Mouse (Mus musculus) hindbrain, embryonic 14.5 days (tissue): ENCODE measurements around the gene Mical3. TPM values are rescaled to one million over a fixed set of nuclear protein-coding genes. Genes with fewer than 3 reads are reported as not detected.
A peak's percentile ranks its signal among the peaks of the same experiment; 100 is the strongest.

ENCODE experiments used
- ATAC-seq: fragments of 200-750 bp; cut with Nextera tagmentation; 2 replicates; pipeline ENCODE4 v1.8.0; 2017; ENCODE audit warnings: moderate number of reproducible peaks, mild to moderate bottlenecking, moderate TSS enrichment, moderate library complexity; ENCODE audit not compliant: low FRiP score
- DNase-seq: peaks from one replicate; pipeline ENCODE4 v3.0.0-alpha.2; 2015; ENCODE audit warnings: low spot score
- H3K27ac ChIP-seq: fragments of 300-500 bp; sonication (generic); 2 replicates; pipeline ENCODE4 v1.5.1; 2014; ENCODE audit warnings: mild to moderate bottlenecking, moderate library complexity
- H3K27me3 ChIP-seq: fragments of 300-500 bp; sonication (generic); 2 replicates; pipeline ENCODE4 v1.6.1; 2014; ENCODE audit warnings: mild to moderate bottlenecking, low read length, mixed read lengths; ENCODE audit not compliant: control insufficient read depth, insufficient read depth
- H3K36me3 ChIP-seq: fragments of 300-500 bp; sonication (generic); replicated peaks from 2 replicates; pipeline ENCODE4 v1.6.1; 2014; ENCODE audit not compliant: control insufficient read depth, insufficient read depth
- H3K4me1 ChIP-seq: fragments of 300-500 bp; sonication (generic); replicated peaks from 2 replicates; pipeline ENCODE4 v1.6.1; 2014; ENCODE audit warnings: antibody characterized with exemption, low read length, mixed read lengths; ENCODE audit not compliant: control insufficient read depth, insufficient read depth
- H3K4me2 ChIP-seq: fragments of 300-500 bp; sonication (generic); replicated peaks from 2 replicates; pipeline ENCODE4 v1.6.1; 2014; ENCODE audit warnings: mild to moderate bottlenecking, moderate library complexity
- H3K4me3 ChIP-seq: fragments of 300-500 bp; sonication (generic); replicated peaks from 2 replicates; pipeline ENCODE4 v1.5.1; 2014; ENCODE audit warnings: mild to moderate bottlenecking, low read length
- H3K9ac ChIP-seq: fragments of 300-500 bp; sonication (generic); 2 replicates; pipeline ENCODE4 v1.6.1; 2014
- H3K9me3 ChIP-seq: fragments of 300-500 bp; sonication (generic); 2 replicates; pipeline ENCODE4 v1.6.1; 2016; ENCODE audit warnings: low read length; ENCODE audit not compliant: control insufficient read depth
- WGBS: fragments of 180-500 bp; shearing (Covaris S2); extraction: QIAGEN DNeasy Blood & Tissue Kit; methylation state at CpG from one replicate; pipeline ENCODE4 v1.1.7; 2014; 5-methylcytosine and 5-hydroxymethylcytosine counted together
- polyA plus RNA-seq: library from polyadenylated mRNA; unstranded; fragments of >200 nt; fragmentation: Nextera tagmentation; extraction: Ambion mirVana; gene quantifications from 2 replicates; pipeline ENCODE4 v1.2.1, GENCODE M21; 2014

Mical3 gene
- polyA plus RNA-seq, 1 experiment from 2014 or later = 49.4 TPM

DNA sequence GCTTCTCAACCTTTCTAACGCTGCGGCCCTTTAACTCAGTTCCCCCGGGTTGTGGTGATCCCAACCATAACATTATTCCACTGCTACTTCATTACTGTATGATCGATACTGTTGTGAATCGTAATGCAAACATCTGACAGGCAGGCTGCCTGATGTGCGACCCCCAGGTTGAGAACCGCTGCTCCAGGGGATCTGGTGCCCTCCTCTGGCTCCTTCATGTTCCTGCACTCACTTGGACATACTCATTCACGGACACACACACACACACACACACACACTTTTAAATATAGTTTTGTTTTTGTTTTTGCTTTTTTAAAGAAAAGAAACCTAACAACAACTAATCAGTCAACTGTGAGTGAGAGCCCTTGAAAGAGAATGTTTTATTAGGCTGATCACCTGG lies 19.3 kb upstream of the Mical3 start:
- no peaks in the 10 kb centered on the region for H3K4me1 ChIP-seq
- H3K36me3 ChIP-seq = no peaks in the 10 kb centered on the region
- H3K9me3 ChIP-seq = no peaks in the 10 kb centered on the region
- H3K4me3 ChIP-seq = no peak overlapping the region
- DNase-seq = no peak
- H3K27ac ChIP-seq = no peak overlapping the region
- H3K9ac ChIP-seq = no peak overlapping the region
- no peak overlapping the region for H3K4me2 ChIP-seq
- WGBS = 97% methylated on average over 8 of the region's 8 CpGs
- H3K27me3 ChIP-seq = no peaks in the 10 kb centered on the region
- ATAC-seq = no peak

DNA sequence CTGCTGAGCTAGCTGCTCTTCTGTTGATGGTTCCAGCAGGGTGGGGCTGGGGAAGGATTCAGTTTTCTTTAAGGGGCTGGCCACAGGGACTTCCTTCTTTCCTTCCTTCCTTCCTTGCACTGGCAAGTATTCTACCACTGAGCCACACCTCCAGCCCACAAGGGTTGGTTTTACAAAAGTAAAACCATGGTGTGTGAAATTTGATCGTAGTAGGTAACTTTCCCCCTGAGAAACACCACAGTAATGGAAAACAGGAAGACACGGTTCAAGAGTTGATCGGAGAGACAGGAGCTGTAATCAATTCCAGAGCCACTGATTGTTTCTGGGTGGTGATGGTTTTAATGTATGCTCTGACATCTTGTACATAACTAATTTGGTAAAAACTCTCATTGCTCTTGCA lies 18.6 kb upstream of the Mical3 start:
- ATAC-seq = no peak
- Histone ChIP-seq H3K27ac (no peak overlapping the region), H3K4me2 (no peak overlapping the region), H3K4me3 (no peak overlapping the region), H3K9me3 (no peaks in the 10 kb centered on the region), H3K9ac (no peak overlapping the region), H3K27me3 (no peaks in the 10 kb centered on the region), H3K36me3 (no peaks in the 10 kb centered on the region), H3K4me1 (no peaks in the 10 kb centered on the region)
- 78% methylated on average over 3 of the region's 3 CpGs for WGBS
- no peak for DNase-seq

DNA sequence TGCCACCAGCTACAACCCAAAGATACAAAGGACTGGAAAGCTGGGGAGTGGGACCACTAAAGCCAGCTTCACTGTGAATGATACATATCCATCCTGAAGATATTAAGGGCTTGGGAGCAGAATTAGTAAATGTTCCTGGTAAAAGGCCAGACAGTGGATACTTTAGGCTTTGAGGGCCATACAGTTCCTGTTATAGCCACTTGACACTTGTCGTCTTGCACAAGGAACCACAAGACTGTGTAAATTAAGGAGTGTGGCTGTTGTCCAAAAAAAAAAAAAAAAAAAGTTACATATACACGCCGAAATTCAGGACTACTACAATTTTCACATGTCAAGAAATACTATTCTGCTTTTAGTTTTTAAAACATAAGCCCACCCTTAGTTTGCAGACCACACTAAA lies 17.6 kb upstream of the Mical3 start:
- no peak overlapping the region for H3K27ac ChIP-seq
- WGBS = 58% methylated on average over 3 of the region's 3 CpGs

DNA sequence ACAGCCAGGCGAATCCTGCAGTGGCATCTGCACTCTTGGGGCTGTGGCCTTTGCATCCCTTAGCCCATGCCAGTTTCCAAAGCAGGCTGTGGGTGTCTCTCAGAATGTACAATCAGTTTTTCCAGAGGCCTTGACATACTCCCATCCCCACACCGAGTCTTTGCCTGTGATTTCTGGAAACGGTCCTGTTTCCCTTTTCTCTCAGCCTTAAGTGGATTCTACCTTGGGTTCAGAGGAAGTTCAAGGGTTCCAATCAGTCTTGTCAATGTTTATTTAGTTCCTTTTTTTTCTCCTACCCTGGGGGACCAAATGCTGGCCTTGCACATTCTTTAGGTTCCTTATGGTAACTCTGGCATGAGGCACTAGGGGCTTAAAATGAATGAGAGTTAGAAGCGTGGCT lies 16.0 kb upstream of the Mical3 start:
- H3K27me3 ChIP-seq = no peaks in the 10 kb centered on the region
- H3K27ac ChIP-seq = no peak overlapping the region
- no peak overlapping the region for H3K9ac ChIP-seq
- H3K4me1 ChIP-seq = no peaks in the 10 kb centered on the region
- H3K4me2 ChIP-seq = no peak overlapping the region
- 37% methylated on average over 4 of the region's 4 CpGs for WGBS
- no peaks in the 10 kb centered on the region for H3K9me3 ChIP-seq
- H3K4me3 ChIP-seq = no peak overlapping the region
- ATAC-seq (no peak), DNase-seq (no peak)
- no peaks in the 10 kb centered on the region for H3K36me3 ChIP-seq

More for the DNA sequence above, 17.6 kb upstream of the Mical3 start:
- H3K9me3 ChIP-seq = no peaks in the 10 kb centered on the region
- H3K4me1 ChIP-seq = no peaks in the 10 kb centered on the region
- no peak overlapping the region for H3K4me3 ChIP-seq
- H3K9ac ChIP-seq = no peak overlapping the region
- DNase-seq (no peak), ATAC-seq (no peak)
- no peaks in the 10 kb centered on the region for H3K27me3 ChIP-seq
- no peaks in the 10 kb centered on the region for H3K36me3 ChIP-seq
- no peak overlapping the region for H3K4me2 ChIP-seq

DNA sequence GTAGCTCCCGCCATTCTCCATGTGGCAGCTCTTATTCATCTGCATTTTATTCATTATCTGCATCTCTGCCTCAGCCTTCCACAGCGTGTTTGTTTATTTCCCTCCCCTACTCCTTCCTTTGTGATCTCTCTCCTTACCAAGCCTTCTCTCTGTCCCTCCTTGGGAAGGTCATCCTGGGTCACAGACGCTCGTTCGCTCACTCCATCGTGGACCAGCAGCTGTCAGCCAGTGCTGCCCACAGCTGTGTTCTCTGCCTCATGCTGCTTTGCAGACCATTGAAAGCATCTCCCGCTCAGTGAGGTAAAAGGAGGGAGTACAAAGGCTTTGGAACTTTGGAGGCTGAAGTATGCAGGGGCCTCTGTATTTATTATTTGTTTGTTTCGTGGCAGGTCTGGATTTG lies 15.1 kb upstream of the Mical3 start:
- H3K4me2 ChIP-seq = no peak overlapping the region
- H3K27me3 ChIP-seq = no peaks in the 10 kb centered on the region
- ATAC-seq = no peak
- H3K9ac ChIP-seq = no peak overlapping the region
- H3K36me3 ChIP-seq = no peaks in the 10 kb centered on the region
- no peak overlapping the region for H3K4me3 ChIP-seq
- no peaks in the 10 kb centered on the region for H3K4me1 ChIP-seq
- no peak for DNase-seq
- 23% methylated on average over 8 of the region's 8 CpGs for WGBS
- H3K27ac ChIP-seq = no peak overlapping the region
- H3K9me3 ChIP-seq = no peaks in the 10 kb centered on the region

DNA sequence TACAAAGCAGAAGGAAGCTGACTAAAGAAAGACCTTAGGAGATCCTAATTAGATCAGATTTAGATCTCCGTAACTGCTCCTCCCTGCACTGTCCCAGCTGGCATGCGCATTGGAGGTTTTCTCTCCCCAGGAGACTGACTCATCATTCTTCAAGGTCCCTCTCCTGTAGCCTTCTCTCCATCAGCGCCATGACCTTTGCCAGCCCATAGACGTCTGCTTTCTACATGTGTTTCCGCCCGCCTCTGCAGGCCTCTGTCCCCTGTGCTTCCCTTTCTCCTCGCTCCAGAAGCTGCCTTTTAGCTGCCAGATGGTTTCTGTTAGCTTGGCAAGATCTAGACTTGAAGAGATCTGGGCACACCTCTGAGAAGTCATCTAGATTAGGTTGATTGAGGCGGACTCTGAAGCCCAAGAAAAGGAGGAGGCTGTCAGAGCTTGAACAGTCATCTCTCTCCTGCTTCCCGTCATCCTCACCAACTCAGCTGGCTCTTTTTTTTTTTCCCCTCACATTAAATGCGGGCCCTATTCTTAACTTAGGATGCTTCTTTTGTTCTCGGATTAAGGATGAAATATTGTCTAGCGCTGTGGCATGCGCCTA lies 14.3 kb upstream of the Mical3 start:
- ATAC-seq (no peak), DNase-seq (no peak)
- Histone ChIP-seq H3K9ac (no peak overlapping the region), H3K4me3 (no peak overlapping the region), H3K4me2 (no peak overlapping the region), H3K9me3 (no peaks in the 10 kb centered on the region), H3K36me3 (no peaks in the 10 kb centered on the region), H3K4me1 (no peaks in the 10 kb centered on the region), H3K27me3 (no peaks in the 10 kb centered on the region), H3K27ac (no peak overlapping the region)
- WGBS = 45% methylated on average over 13 of the region's 13 CpGs

DNA sequence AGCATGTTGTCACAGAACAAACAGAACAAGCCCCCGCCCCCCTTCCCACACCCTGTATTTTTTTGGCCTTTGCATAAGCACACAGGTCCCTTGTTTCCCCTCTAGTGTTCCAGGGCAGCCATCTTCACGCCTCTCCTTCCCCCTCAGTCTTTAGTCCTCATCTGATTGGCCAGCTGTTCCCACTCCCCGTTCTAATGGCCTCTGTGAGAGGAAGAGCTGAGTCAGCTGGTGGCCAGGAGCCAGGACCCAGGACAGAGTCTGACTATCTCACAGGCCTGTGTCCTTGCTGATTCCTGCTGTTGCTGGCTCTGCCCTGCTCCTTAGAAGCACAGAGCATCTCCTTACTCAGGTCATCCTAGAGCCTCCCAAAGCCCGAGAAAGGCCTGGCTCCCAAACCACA lies 13.3 kb upstream of the Mical3 start:
- Histone ChIP-seq H3K4me2 (no peak overlapping the region), H3K36me3 (no peaks in the 10 kb centered on the region), H3K27me3 (no peaks in the 10 kb centered on the region), H3K27ac (no peak overlapping the region), H3K9me3 (no peaks in the 10 kb centered on the region), H3K9ac (no peak overlapping the region), H3K4me1 (no peaks in the 10 kb centered on the region), H3K4me3 (no peak overlapping the region)
- 57% methylated on average over 4 of the region's 4 CpGs for WGBS
- ATAC-seq = peak; percentile 61; the same call in 1 of the 2 replicates
- DNase-seq = no peak

DNA sequence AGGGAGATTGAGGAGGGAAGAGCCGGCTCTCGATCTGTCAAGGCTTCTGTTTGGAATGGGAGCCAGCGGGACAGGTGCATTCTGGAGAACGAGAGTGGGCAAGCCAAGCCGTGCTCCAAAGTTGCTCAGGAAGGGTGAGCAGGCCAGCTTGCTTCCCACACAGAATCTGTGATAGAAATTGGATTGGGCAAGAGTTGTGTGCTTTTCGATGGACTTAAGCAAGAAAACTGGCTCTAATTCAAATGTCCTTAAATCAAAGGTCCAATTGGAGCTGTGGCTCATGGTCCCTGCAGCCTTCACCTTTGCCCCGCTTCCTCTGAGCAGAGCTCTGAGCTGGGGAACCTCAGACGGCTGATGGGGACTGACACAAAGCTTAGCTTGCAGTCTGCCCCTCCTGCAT lies 12.6 kb upstream of the Mical3 start:
- Histone ChIP-seq H3K9ac (no peak overlapping the region), H3K4me2 (no peak overlapping the region), H3K4me1 (no peaks in the 10 kb centered on the region), H3K9me3 (no peaks in the 10 kb centered on the region), H3K4me3 (no peak overlapping the region), H3K27ac (no peak overlapping the region), H3K27me3 (no peaks in the 10 kb centered on the region), H3K36me3 (no peaks in the 10 kb centered on the region)
- DNase-seq = no peak
- 83% methylated on average over 8 of the region's 8 CpGs for WGBS
- ATAC-seq = no peak

DNA sequence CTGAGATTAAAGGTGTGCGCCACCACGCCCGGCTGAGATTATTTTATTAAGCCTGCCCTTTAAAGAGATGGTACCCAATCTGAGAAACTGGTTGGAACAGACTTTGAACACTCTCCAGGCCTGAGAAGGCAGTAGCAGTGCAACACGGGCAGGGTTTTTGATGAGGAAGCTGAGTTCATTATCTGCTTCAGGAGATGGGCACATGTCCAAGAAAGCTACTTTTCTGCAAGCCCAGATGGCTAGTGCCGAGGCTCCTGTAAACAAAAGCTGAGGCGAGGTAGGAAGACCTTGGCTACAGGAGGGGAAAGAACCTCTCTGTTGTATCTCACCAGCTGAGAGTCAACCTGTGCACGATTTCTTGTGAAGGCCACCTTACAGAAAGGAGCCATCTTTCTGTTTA lies 11.5 kb upstream of the Mical3 start:
- 81% methylated on average over 7 of the region's 7 CpGs for WGBS

DNA sequence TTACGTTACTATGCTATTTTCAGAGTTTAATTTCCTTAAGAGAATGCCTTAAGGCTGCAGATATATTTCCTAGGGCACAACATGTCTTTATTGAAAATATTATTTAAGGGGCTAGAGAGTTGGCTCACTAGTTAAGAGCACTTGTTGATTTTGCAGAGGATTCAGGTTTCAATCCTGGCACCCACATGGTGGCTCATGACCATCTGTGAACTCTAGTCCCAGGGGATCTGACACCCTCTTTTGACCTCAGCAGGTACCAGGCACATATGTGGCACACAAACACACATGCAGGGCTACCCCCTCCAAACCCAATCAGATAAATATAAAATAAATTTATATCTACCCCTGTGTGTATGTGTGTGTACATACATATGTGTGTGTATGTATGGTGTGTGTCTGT lies 8.5 kb upstream of the Mical3 start:
- Histone ChIP-seq H3K27ac (no peak overlapping the region), H3K4me1 (no peaks in the 10 kb centered on the region), H3K4me3 (no peak overlapping the region), H3K9ac (no peak overlapping the region), H3K4me2 (no peak overlapping the region), H3K9me3 (no peaks in the 10 kb centered on the region), H3K27me3 (no peaks in the 10 kb centered on the region), H3K36me3 (no peaks in the 10 kb centered on the region)
- ATAC-seq (no peak), DNase-seq (no peak)
- WGBS = 78% methylated on average over 1 of the region's 1 CpGs

More for the DNA sequence above, 11.5 kb upstream of the Mical3 start:
- Histone ChIP-seq H3K4me1 (no peaks in the 10 kb centered on the region), H3K27me3 (no peaks in the 10 kb centered on the region), H3K36me3 (no peaks in the 10 kb centered on the region), H3K27ac (no peak overlapping the region), H3K9ac (no peak overlapping the region), H3K9me3 (no peaks in the 10 kb centered on the region), H3K4me2 (no peak overlapping the region), H3K4me3 (no peak overlapping the region)
- DNase-seq = no peak
- ATAC-seq = no peak
